Mouse (Mus musculus) lung, adult 2 months (tissue): ENCODE results near the gene Zfp609.

Source experiments
- CTCF ChIP-seq: fragments of 200-500 bp; IDR thresholded peaks from 2 replicates; pipeline ENCODE4 v1.5.1; 2011; ENCODE audit warnings: mild to moderate bottlenecking, low read length, control low read depth; ENCODE audit not compliant: insufficient read depth
- POLR2A ChIP-seq: fragments of 200-500 bp; IDR thresholded peaks from 2 replicates; pipeline ENCODE4 v1.6.1; 2011; ENCODE audit warnings: low read depth, mild to moderate bottlenecking, control low read depth, low read length, borderline replicate concordance; ENCODE audit errors: extremely low read depth

DNA sequence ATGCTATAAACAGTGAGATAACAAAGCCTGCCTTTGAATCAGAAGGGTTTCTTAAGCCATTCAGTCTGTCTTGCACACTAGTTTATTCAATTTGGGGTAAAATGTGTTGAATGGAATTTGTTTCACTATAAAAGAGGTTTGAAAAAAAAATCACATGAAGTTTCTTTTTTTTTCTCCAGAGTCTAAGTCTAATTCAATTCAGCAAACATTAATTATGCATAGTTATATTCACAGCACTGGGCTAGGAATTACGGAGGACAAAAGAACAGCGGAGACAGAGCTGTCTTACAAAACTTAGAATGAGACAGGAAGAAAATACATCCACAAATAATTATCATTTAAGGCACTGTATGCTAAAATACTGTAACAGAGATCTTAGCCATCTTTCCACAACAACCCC is 9.0 kb downstream of the Zfp609 start:
- TF ChIP-seq CTCF (no peak), POLR2A (no peak)
